Mouse (Mus musculus): ENCODE results near the gene Arid2.

Gene Arid2

GRCm38 (mm10) chr15:96344591-96345285 lies 57.4 kb downstream of the Arid2 start:
- H3K36me3 ChIP-seq (ENCODE audit: control insufficient read depth, insufficient read depth, low read length, poor library complexity, severe bottlenecking): 0 out of 2 replicates have a peak, but pooled peaks cover 2% of the 10 kb centered on the region
- peak; percentile 6 for DNase-seq (ENCODE audit: low read depth, low spot score)
- no peaks in the 10 kb centered on the region for H3K27me3 ChIP-seq (ENCODE audit: control insufficient read depth, insufficient read depth, low read length, poor library complexity, severe bottlenecking)

- Histone ChIP-seq H3K36me3 (ENCODE audit: control insufficient read depth, insufficient read depth, low read length, poor library complexity, severe bottlenecking) (peaks cover 5% of the 10 kb centered on the region; the same call in 1 of the 2 replicates), H3K27me3 (ENCODE audit: control insufficient read depth, insufficient read depth, low read length, poor library complexity, severe bottlenecking) (no peaks in the 10 kb centered on the region)
- no peak for DNase-seq (ENCODE audit: low read depth, low spot score)
These were observed 58.1 kb downstream of the Arid2 start for GRCm38 (mm10) chr15:96345312-96345849.

- Histone ChIP-seq H3K36me3 (ENCODE audit: control insufficient read depth, insufficient read depth, low read length, poor library complexity, severe bottlenecking) (peaks cover 10% of the 10 kb centered on the region), H3K27me3 (ENCODE audit: control insufficient read depth, insufficient read depth, low read length, poor library complexity, severe bottlenecking) (no peaks in the 10 kb centered on the region; the same call in 1 of the 2 replicates)
- DNase-seq (ENCODE audit: low read depth, low spot score): no peak
These were observed 64.1 kb downstream of the Arid2 start for GRCm38 (mm10) chr15:96351432-96351831.

GRCm38 (mm10) chr15:96358871-96359270 lies 71.6 kb downstream of the Arid2 start:
- H3K36me3 ChIP-seq (ENCODE audit: control insufficient read depth, insufficient read depth, low read length, poor library complexity, severe bottlenecking): peaks cover 11% of the 10 kb centered on the region
- H3K27me3 ChIP-seq (ENCODE audit: control insufficient read depth, insufficient read depth, low read length, poor library complexity, severe bottlenecking): no peaks in the 10 kb centered on the region
- DNase-seq (ENCODE audit: low read depth, low spot score): no peak

- Histone ChIP-seq H3K27me3 (ENCODE audit: control insufficient read depth, insufficient read depth, low read length, poor library complexity, severe bottlenecking) (no peaks in the 10 kb centered on the region), H3K36me3 (ENCODE audit: control insufficient read depth, insufficient read depth, low read length, poor library complexity, severe bottlenecking) (peaks cover 14% of the 10 kb centered on the region)
- DNase-seq (ENCODE audit: low read depth, low spot score): no peak
These were observed 73.3 kb downstream of the Arid2 start for GRCm38 (mm10) chr15:96360614-96361013.

GRCm38 (mm10) chr15:96365351-96365750 lies 78.0 kb downstream of the Arid2 start:
- peaks cover 21% of the 10 kb centered on the region for H3K36me3 ChIP-seq (ENCODE audit: control insufficient read depth, insufficient read depth, low read length, poor library complexity, severe bottlenecking)
- DNase-seq (ENCODE audit: low read depth, low spot score): no peak
- no peaks in the 10 kb centered on the region for H3K27me3 ChIP-seq (ENCODE audit: control insufficient read depth, insufficient read depth, low read length, poor library complexity, severe bottlenecking)

GRCm38 (mm10) chr15:96366176-96366963 lies 79.1 kb downstream of the Arid2 start:
- peaks cover 27% of the 10 kb centered on the region for H3K36me3 ChIP-seq (ENCODE audit: control insufficient read depth, insufficient read depth, low read length, poor library complexity, severe bottlenecking)
- DNase-seq (ENCODE audit: low read depth, low spot score): no peak
- no peaks in the 10 kb centered on the region for H3K27me3 ChIP-seq (ENCODE audit: control insufficient read depth, insufficient read depth, low read length, poor library complexity, severe bottlenecking)

GRCm38 (mm10) chr15:96371311-96371710 lies 84.0 kb downstream of the Arid2 start:
- H3K27me3 ChIP-seq (ENCODE audit: control insufficient read depth, insufficient read depth, low read length, poor library complexity, severe bottlenecking): no peaks in the 10 kb centered on the region
- H3K36me3 ChIP-seq (ENCODE audit: control insufficient read depth, insufficient read depth, low read length, poor library complexity, severe bottlenecking): peaks cover 22% of the 10 kb centered on the region
- no peak for DNase-seq (ENCODE audit: low read depth, low spot score)

GRCm38 (mm10) chr15:96372628-96373027 lies 85.3 kb downstream of the Arid2 start:
- peaks cover 15% of the 10 kb centered on the region for H3K36me3 ChIP-seq (ENCODE audit: control insufficient read depth, insufficient read depth, low read length, poor library complexity, severe bottlenecking)
- no peaks in the 10 kb centered on the region for H3K27me3 ChIP-seq (ENCODE audit: control insufficient read depth, insufficient read depth, low read length, poor library complexity, severe bottlenecking)
- DNase-seq (ENCODE audit: low read depth, low spot score): no peak

- Histone ChIP-seq H3K27me3 (ENCODE audit: control insufficient read depth, insufficient read depth, low read length, poor library complexity, severe bottlenecking) (no peaks in the 10 kb centered on the region), H3K36me3 (ENCODE audit: control insufficient read depth, insufficient read depth, low read length, poor library complexity, severe bottlenecking) (peaks cover 15% of the 10 kb centered on the region)
- DNase-seq (ENCODE audit: low read depth, low spot score): no peak
These were observed 85.8 kb downstream of the Arid2 start for GRCm38 (mm10) chr15:96373161-96373560.

GRCm38 (mm10) chr15:96376214-96376613 lies 88.9 kb downstream of the Arid2 start:
- no peaks in the 10 kb centered on the region for H3K27me3 ChIP-seq (ENCODE audit: control insufficient read depth, insufficient read depth, low read length, poor library complexity, severe bottlenecking)
- H3K36me3 ChIP-seq (ENCODE audit: control insufficient read depth, insufficient read depth, low read length, poor library complexity, severe bottlenecking): peaks cover 8% of the 10 kb centered on the region
- no peak for DNase-seq (ENCODE audit: low read depth, low spot score)

- peak; percentile 6 for DNase-seq (ENCODE audit: low read depth, low spot score)
- H3K36me3 ChIP-seq (ENCODE audit: control insufficient read depth, insufficient read depth, low read length, poor library complexity, severe bottlenecking): peaks cover 3% of the 10 kb centered on the region
- H3K27me3 ChIP-seq (ENCODE audit: control insufficient read depth, insufficient read depth, low read length, poor library complexity, severe bottlenecking): no peaks in the 10 kb centered on the region
These were observed 89.9 kb downstream of the Arid2 start for GRCm38 (mm10) chr15:96377263-96377662.

- Histone ChIP-seq H3K36me3 (ENCODE audit: control insufficient read depth, insufficient read depth, low read length, poor library complexity, severe bottlenecking) (peaks cover 3% of the 10 kb centered on the region), H3K27me3 (ENCODE audit: control insufficient read depth, insufficient read depth, low read length, poor library complexity, severe bottlenecking) (no peaks in the 10 kb centered on the region)
- no peak for DNase-seq (ENCODE audit: low read depth, low spot score)
These were observed 90.4 kb downstream of the Arid2 start for GRCm38 (mm10) chr15:96377701-96378100.

GRCm38 (mm10) chr15:96382223-96382622 lies 94.9 kb downstream of the Arid2 start:
- DNase-seq (ENCODE audit: low read depth, low spot score): no peak
- Histone ChIP-seq H3K36me3 (ENCODE audit: control insufficient read depth, insufficient read depth, low read length, poor library complexity, severe bottlenecking) (peaks cover 3% of the 10 kb centered on the region), H3K27me3 (ENCODE audit: control insufficient read depth, insufficient read depth, low read length, poor library complexity, severe bottlenecking) (no peaks in the 10 kb centered on the region)

GRCm38 (mm10) chr15:96388565-96388964 lies 101.2 kb downstream of the Arid2 start:
- DNase-seq (ENCODE audit: low read depth, low spot score): no peak
- H3K36me3 ChIP-seq (ENCODE audit: control insufficient read depth, insufficient read depth, low read length, poor library complexity, severe bottlenecking): peaks cover 3% of the 10 kb centered on the region; the same call in 1 of the 2 replicates
- no peaks in the 10 kb centered on the region for H3K27me3 ChIP-seq (ENCODE audit: control insufficient read depth, insufficient read depth, low read length, poor library complexity, severe bottlenecking)

Data from splenic B cell, adult 2 months (primary cell).